Mouse (Mus musculus): ENCODE data around the gene Gm44973.

- TF ChIP-seq CTCF (IDR thresholded peaks at IDR 0.05; ENCODE audit: low read depth, low read length) (no peak), GATA1 (IDR thresholded peaks at IDR 0.05; ENCODE audit: borderline replicate concordance, low read length) (no peak), TAL1 (conservative IDR thresholded peaks at IDR 0.05; ENCODE audit: low read depth, low read length) (no peak), GATA2 (IDR thresholded peaks at IDR 0.05; ENCODE audit: borderline replicate concordance, low read depth, low read length) (no peak), POLR2AphosphoS5 (IDR thresholded peaks at IDR 0.05; ENCODE audit: insufficient replicate concordance, low read depth, low read length) (no peak)
Measured at GRCm38 (mm10) chr7:4993347-4993998, 21.8 kb upstream of the Gm44973 start.

Data from G1E (cell line).